Mouse (Mus musculus): ENCODE data around the gene Phtf2. TPM values are rescaled to one million over a fixed set of nuclear protein-coding genes. Genes with fewer than 3 reads are reported as not detected.

Phtf2 gene
- 11.6 and 11.9 TPM in 2 replicates for polyA plus RNA-seq (2016; fragmentation: Nextera tagmentation; extraction: Ambion mirVana)

GRCm38 (mm10) chr5:20881915-20882800, at the start of gene Phtf2, which contains the start of gene Tmem60:
Gene Phtf2 (minus strand): TSS chr5:20882124.
Gene Tmem60 (plus strand): TSS chr5:20882191.
- Histone ChIP-seq H3K4me1 (peaks cover 57% of the 10 kb centered on the region), H3K4me3 (peak within 1 kb of the TSS; percentile 91), H3K9ac (peak within 1 kb of the TSS; percentile 93), H3K36me3 (peaks cover 16% of the 10 kb centered on the region), H3K27ac (peak within 1 kb of the TSS; percentile 97), H3K27me3 (replicated peaks) (no peaks in the 10 kb centered on the region), H3K9me3 (replicated peaks) (no peaks in the 10 kb centered on the region), H3K4me2 (peak within 1 kb of the TSS; percentile 90)
- WGBS (ENCODE audit: insufficient replicate concordance), result 1% methylated on average over 68 of the region's 94 CpGs
- ATAC-seq, result peak; percentile 98

- ATAC-seq, result peak; percentile 77
- Histone ChIP-seq H3K4me2 (peak overlapping the region; percentile 40), H3K9me3 (replicated peaks) (no peaks in the 10 kb centered on the region), H3K9ac (no peak overlapping the region), H3K4me3 (no peak overlapping the region), H3K27ac (peak overlapping the region; percentile 46; the same call in 1 of the 2 replicates), H3K27me3 (replicated peaks) (no peaks in the 10 kb centered on the region), H3K36me3 (peaks cover 2% of the 10 kb centered on the region), H3K4me1 (peaks cover 62% of the 10 kb centered on the region)
- WGBS (ENCODE audit: insufficient replicate concordance), result 14% methylated on average over 3 of the region's 3 CpGs
These were observed 49.4 kb upstream of the Phtf2 start for GRCm38 (mm10) chr5:20931300-20931699.

- H3K4me3 ChIP-seq, result no peak overlapping the region
- peaks cover 56% of the 10 kb centered on the region for H3K4me1 ChIP-seq
- no peak overlapping the region for H3K9ac ChIP-seq
- peak overlapping the region; percentile 40; the same call in 1 of the 2 replicates for H3K4me2 ChIP-seq
- H3K36me3 ChIP-seq, result peaks cover 2% of the 10 kb centered on the region; the same call in 1 of the 2 replicates
- peak; percentile 53 for ATAC-seq
- no peaks in the 10 kb centered on the region for H3K9me3 ChIP-seq (replicated peaks)
- peak overlapping the region; percentile 46; the same call in 1 of the 2 replicates for H3K27ac ChIP-seq
- no peaks in the 10 kb centered on the region for H3K27me3 ChIP-seq (replicated peaks)
These were observed 48.5 kb upstream of the Phtf2 start for GRCm38 (mm10) chr5:20930430-20930829.

- ATAC-seq, result no peak
- Histone ChIP-seq H3K36me3 (peaks cover 2% of the 10 kb centered on the region; the same call in 1 of the 2 replicates), H3K27me3 (replicated peaks) (no peaks in the 10 kb centered on the region), H3K9ac (no peak overlapping the region), H3K27ac (no peak overlapping the region), H3K9me3 (replicated peaks) (no peaks in the 10 kb centered on the region), H3K4me2 (no peak overlapping the region), H3K4me1 (peaks cover 49% of the 10 kb centered on the region), H3K4me3 (no peak overlapping the region)
- WGBS (ENCODE audit: insufficient replicate concordance), result 71% methylated on average over 6 of the region's 6 CpGs
These were observed 47.8 kb upstream of the Phtf2 start for GRCm38 (mm10) chr5:20929669-20930151.

- Histone ChIP-seq H3K4me3 (no peak overlapping the region), H3K9me3 (replicated peaks) (no peaks in the 10 kb centered on the region), H3K4me2 (no peak overlapping the region), H3K36me3 (peaks cover 12% of the 10 kb centered on the region), H3K4me1 (peaks cover 15% of the 10 kb centered on the region), H3K27me3 (replicated peaks) (no peaks in the 10 kb centered on the region), H3K9ac (no peak overlapping the region), H3K27ac (no peak overlapping the region)
- WGBS (ENCODE audit: insufficient replicate concordance), result 69% methylated on average over 3 of the region's 3 CpGs
- no peak for ATAC-seq
These were observed 43.5 kb upstream of the Phtf2 start for GRCm38 (mm10) chr5:20925451-20925850.

GRCm38 (mm10) chr5:20924608-20925007, 42.7 kb upstream of the Phtf2 start:
- Histone ChIP-seq H3K9ac (no peak overlapping the region), H3K4me1 (peaks cover 7% of the 10 kb centered on the region), H3K4me2 (no peak overlapping the region), H3K27ac (no peak overlapping the region), H3K36me3 (peaks cover 15% of the 10 kb centered on the region), H3K9me3 (replicated peaks) (no peaks in the 10 kb centered on the region), H3K4me3 (no peak overlapping the region), H3K27me3 (replicated peaks) (no peaks in the 10 kb centered on the region)
- ATAC-seq, result peak; percentile 58; the same call in 1 of the 2 replicates
- 64% methylated on average over 3 of the region's 3 CpGs for WGBS (ENCODE audit: insufficient replicate concordance)

GRCm38 (mm10) chr5:20919566-20919965, 37.6 kb upstream of the Phtf2 start:
- WGBS (ENCODE audit: insufficient replicate concordance), result 91% methylated on average over 9 of the region's 9 CpGs
- ATAC-seq, result no peak
- no peaks in the 10 kb centered on the region for H3K9me3 ChIP-seq (replicated peaks)
- H3K4me2 ChIP-seq, result no peak overlapping the region
- no peaks in the 10 kb centered on the region; the same call in 1 of the 2 replicates for H3K4me1 ChIP-seq
- no peaks in the 10 kb centered on the region for H3K27me3 ChIP-seq (replicated peaks)
- H3K27ac ChIP-seq, result no peak overlapping the region
- H3K36me3 ChIP-seq, result peaks cover 31% of the 10 kb centered on the region
- H3K9ac ChIP-seq, result no peak overlapping the region
- H3K4me3 ChIP-seq, result no peak overlapping the region

- Histone ChIP-seq H3K27ac (no peak overlapping the region), H3K4me1 (no peaks in the 10 kb centered on the region; the same call in 1 of the 2 replicates), H3K27me3 (replicated peaks) (no peaks in the 10 kb centered on the region), H3K9ac (no peak overlapping the region), H3K9me3 (replicated peaks) (no peaks in the 10 kb centered on the region), H3K36me3 (peaks cover 33% of the 10 kb centered on the region), H3K4me3 (no peak overlapping the region), H3K4me2 (no peak overlapping the region)
- 89% methylated on average over 4 of the region's 4 CpGs for WGBS (ENCODE audit: insufficient replicate concordance)
- ATAC-seq, result no peak
These were observed 37.0 kb upstream of the Phtf2 start for GRCm38 (mm10) chr5:20918967-20919366.

GRCm38 (mm10) chr5:20913372-20914275, 31.7 kb upstream of the Phtf2 start:
- Histone ChIP-seq H3K4me2 (no peak overlapping the region), H3K9ac (no peak overlapping the region), H3K4me1 (peaks cover 8% of the 10 kb centered on the region), H3K4me3 (no peak overlapping the region), H3K36me3 (peaks cover 17% of the 10 kb centered on the region; the same call in 1 of the 2 replicates), H3K27ac (no peak overlapping the region), H3K27me3 (replicated peaks) (no peaks in the 10 kb centered on the region), H3K9me3 (replicated peaks) (no peaks in the 10 kb centered on the region)
- 79% methylated on average over 11 of the region's 11 CpGs for WGBS (ENCODE audit: insufficient replicate concordance)
- peak; percentile 42; the same call in 1 of the 2 replicates for ATAC-seq

- H3K9me3 ChIP-seq (replicated peaks), result no peaks in the 10 kb centered on the region
- H3K4me1 ChIP-seq, result peaks cover 12% of the 10 kb centered on the region
- 85% methylated on average over 2 of the region's 2 CpGs for WGBS (ENCODE audit: insufficient replicate concordance)
- no peak overlapping the region for H3K27ac ChIP-seq
- H3K9ac ChIP-seq, result no peak overlapping the region
- no peak overlapping the region for H3K4me2 ChIP-seq
- peaks cover 29% of the 10 kb centered on the region for H3K36me3 ChIP-seq
- ATAC-seq, result no peak
- H3K27me3 ChIP-seq (replicated peaks), result no peaks in the 10 kb centered on the region
- H3K4me3 ChIP-seq, result no peak overlapping the region
These were observed 29.8 kb upstream of the Phtf2 start for GRCm38 (mm10) chr5:20911741-20912140.

GRCm38 (mm10) chr5:20906191-20906590, 24.3 kb upstream of the Phtf2 start:
- Histone ChIP-seq H3K4me2 (no peak overlapping the region), H3K27ac (0 out of 2 replicates have a peak overlapping the region, but pooled peaks have one; percentile 45)
- WGBS (ENCODE audit: insufficient replicate concordance), result 59% methylated on average over 7 of the region's 7 CpGs

More at GRCm38 (mm10) chr5:20906191-20906590, 24.3 kb upstream of the Phtf2 start:
- peak; percentile 63; the same call in 1 of the 2 replicates for ATAC-seq
- H3K9ac ChIP-seq, result no peak overlapping the region
- H3K4me1 ChIP-seq, result peaks cover 25% of the 10 kb centered on the region
- no peaks in the 10 kb centered on the region for H3K27me3 ChIP-seq (replicated peaks)
- no peak overlapping the region for H3K4me3 ChIP-seq
- no peaks in the 10 kb centered on the region for H3K9me3 ChIP-seq (replicated peaks)
- peaks cover 43% of the 10 kb centered on the region for H3K36me3 ChIP-seq
